Mouse (Mus musculus): ENCODE measurements around the gene Rgmb.

Rgmb gene

GRCm38 (mm10) chr17:15822376-15822775 is 8.5 kb downstream of the Rgmb start:
- DNase-seq (ENCODE audit: low spot score) = no peak

- DNase-seq (ENCODE audit: low spot score) = no peak
These were observed 9.1 kb downstream of the Rgmb start for GRCm38 (mm10) chr17:15821706-15822105.

DNA sequence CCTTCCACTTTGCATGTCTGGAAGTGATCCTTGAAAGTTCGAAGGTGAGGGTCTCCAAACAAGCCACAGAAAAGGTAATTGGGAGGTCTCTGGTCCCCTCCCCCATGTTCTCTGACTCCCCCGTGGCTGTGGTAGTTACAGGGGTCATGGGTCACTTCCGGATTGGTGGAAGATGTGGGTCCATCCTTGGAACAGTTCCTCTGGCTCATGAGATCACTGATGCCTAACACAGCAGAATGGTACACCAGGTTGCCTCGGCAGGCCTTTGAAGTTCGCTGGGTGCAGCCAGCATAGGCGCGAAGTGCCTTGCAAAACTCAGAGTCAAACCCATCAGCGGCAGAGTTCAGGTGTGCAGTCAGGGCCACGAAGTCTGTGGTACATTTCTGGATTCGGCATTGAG is 10.1 kb downstream of the Rgmb start:
- DNase-seq (ENCODE audit: low spot score) = no peak

DNA sequence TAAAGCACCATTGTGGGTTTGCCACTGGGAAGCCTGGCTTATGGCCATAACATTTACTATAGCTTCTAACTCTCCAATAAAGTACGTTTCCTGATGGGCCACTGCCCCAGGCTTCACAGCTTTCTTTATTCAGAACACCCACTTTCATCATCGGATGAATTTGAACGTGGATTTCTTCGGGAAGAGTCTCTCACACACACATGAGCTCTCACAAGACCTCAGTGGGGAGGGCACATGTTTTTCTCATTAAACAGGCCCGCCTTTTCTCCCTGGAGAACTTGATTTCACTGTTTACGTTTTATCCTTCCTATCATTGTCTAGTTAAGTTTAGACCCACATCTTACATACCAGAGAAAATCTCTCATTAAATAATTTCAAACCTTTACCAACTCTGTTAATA is 10.7 kb downstream of the Rgmb start:
- DNase-seq (ENCODE audit: low spot score) = no peak

DNA sequence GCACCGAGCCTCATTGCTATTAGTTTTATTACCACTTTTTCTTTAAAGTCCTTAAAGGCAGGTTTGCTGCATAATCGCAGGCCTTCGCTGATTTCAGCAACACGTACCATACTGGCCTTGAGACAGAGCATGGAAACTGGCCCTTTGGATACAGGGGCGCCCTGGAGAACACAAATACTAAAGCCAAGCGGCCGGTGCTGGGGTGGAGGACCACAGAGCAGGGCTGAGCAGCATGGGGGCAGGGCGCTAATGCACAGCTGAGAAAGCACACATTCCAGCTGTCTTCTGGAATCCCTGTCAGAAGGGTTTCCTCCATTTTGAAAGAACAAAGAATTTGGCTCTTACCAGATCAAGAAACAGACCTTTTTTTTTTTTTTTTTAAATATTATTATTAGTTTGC is 12.5 kb downstream of the Rgmb start:
- no peak for DNase-seq (ENCODE audit: low spot score)

DNA sequence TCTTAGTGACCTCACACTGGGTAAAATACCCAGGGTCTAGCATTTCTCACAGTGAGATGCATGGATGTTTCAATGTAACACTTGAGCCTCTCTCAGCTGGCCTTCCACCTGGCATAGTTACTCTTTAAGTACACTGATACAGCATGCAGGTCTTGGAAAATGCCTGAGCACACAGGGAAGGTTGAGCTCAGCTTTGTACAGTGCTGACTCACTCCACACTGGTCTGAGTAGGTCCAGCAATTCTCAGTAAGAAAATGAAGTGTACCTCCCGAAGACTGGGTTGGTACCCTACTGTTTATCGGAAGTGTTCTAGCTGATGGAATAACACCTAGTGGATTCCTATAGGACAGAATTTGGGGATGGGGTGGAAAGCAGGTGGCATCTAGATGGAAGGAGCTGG is 13.2 kb downstream of the Rgmb start:
- DNase-seq (ENCODE audit: low spot score) = no peak

GRCm38 (mm10) chr17:15817096-15817450 is 13.8 kb downstream of the Rgmb start:
- no peak for DNase-seq (ENCODE audit: low spot score)

GRCm38 (mm10) chr17:15816379-15817095 is 14.3 kb downstream of the Rgmb start:
- no peak for DNase-seq (ENCODE audit: low spot score)

- DNase-seq (ENCODE audit: low spot score) = no peak
These were observed 15.4 kb downstream of the Rgmb start for GRCm38 (mm10) chr17:15815312-15816018.

- DNase-seq (ENCODE audit: low spot score) = no peak
These were observed 17.1 kb downstream of the Rgmb start for GRCm38 (mm10) chr17:15813658-15814212.

- no peak for DNase-seq (ENCODE audit: low spot score)
These were observed 18.6 kb downstream of the Rgmb start for GRCm38 (mm10) chr17:15812136-15812778.

DNA sequence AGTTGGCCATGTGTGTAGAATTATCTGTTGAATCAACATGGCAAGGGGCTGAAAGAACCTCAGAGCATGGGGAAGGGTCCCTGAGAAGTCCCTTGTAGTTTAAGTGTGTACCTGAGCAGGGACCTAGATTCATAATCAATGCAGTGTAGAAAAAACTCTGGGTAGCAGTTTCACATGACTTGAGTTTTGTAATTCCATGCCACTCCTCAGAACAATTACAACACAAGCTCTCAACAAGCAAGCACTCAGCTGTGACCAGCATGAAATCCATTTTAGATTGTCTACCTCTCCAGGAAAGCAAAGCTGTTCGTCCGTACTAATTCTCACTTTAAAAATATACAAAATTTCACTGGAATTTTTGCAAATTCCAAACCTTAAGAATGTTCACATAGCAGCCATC is 20.9 kb downstream of the Rgmb start:
- no peak for DNase-seq (ENCODE audit: low spot score)

DNA sequence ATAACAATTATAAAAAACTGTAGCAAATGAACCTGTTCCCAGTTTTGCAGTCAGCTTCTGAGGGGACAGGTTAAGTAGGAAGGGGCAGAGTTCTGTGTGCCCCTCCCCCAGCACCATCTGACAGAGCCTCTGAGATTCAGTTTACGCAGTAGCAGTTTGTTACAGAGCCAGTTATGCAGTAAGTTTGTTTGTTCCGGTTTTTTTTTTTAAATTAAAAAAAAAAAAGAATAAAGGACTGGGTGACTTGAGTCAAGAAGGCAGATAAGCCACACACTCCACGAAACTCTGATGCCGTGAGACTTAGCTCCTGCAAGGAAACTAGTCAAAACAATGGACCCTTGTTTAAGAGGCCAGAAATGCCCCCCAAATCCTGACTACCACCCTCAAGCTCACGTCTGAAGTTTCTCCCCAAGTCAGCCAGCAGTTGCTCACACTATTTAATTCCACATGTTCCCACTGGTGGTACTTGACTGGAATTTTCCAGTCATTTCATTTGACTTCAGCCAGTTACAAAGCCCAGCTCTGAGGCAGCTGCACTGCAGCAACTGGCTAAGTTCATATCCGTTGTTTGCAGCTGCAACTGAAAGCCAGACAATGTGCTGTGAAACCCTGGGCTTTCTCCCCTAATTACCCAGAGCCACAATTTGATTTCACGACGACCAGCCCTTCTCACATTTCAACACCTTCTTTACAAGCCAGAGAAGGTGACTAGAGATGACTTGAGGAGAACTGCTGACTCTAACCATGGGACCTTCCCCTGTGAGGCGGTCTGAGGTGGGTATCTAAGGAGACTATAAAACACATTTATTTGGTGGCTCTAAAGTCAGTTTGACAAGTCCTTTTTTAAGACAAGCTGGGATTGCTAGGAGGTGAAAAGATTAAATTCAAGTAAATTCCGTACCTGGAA is 22.1 kb downstream of the Rgmb start:
- DNase-seq (ENCODE audit: low spot score) = no peak

DNA sequence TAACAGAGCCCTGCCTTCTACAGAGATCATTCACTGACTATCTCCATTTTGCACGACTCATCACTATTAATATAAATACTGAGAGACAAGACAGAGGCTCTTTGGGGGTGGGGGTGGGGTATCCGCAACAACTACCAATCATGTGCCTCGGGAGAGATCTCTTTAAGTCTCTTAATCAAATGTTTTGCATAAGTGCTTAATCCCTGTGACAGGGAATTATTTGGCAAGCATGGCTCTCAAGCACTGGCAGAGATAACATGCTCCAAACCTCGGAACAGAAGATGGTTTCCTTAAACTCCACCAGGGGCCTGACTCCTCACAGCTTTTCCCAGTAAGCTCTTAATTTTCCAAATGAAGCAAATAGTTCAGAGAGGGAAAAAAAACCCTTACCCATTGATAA is 22.8 kb downstream of the Rgmb start:
- DNase-seq (ENCODE audit: low spot score) = no peak

GRCm38 (mm10) chr17:15807295-15807984 is 23.4 kb downstream of the Rgmb start:
- DNase-seq (ENCODE audit: low spot score) = no peak

DNA sequence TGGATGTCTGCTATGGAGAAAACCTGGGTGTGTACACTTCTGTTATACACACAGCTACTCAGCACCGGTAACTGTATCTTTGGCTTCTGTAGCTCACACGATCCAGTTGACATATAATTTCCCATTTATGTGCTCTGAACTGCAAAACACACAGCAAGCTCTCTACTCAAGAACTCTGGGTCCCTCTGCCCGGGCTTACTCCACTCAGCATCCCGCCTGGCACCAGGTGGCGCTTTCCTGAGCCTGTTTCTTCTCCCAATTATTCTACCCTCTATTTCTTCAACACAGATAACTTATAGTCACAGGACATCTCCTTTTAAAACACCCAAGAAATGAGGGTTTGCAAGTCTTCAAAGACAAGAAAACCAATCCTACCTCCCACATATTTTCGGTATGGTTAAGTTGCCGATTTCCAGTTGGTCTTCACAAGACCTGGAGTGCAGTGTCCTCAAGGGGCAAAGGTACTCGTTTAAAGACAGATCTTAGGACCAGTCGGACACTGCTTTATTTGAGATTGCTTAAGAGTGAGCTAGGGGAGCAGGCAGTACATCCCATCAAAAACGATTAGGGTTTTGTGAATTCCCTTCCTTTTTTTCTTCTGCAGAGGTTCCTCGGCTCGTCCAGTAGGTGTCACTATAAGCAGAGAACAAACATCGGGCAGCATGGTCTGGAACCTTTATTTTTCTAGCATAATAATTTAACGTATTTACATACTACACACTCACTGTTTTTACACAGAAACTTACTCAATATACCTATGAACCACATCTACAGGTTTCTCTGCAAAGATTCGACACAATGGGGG is 26.6 kb downstream of the Rgmb start:
- no peak for DNase-seq (ENCODE audit: low spot score)

DNA sequence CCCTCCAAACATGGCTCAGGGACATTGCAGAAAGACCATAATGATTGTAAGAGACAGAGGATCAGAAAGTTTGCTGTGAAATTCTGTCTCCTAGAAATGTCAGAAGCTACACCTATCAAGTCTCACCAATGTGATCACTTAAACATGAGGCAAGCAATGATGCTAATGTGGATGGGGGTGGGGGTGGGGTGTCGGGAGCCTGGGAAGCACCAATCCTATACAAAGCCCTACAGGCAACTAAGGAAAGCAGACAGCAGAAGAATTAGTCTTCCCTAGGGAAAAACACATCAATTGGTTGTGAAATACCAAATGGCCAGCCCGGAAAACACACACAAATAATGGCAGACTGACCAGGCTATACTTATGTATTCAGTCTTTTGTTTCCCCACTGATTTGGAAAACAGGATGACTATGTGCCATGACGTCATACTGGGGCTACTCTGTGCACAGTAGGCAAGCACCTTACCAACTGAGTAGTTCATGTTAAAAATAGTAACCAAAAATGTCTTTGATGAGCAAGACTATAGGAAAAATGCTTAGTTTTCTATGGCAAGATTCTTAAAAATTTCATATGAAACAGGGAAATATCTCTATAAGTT is 31.5 kb downstream of the Rgmb start:
- DNase-seq (ENCODE audit: low spot score) = no peak

- DNase-seq (ENCODE audit: low spot score) = no peak
These were observed 40.1 kb downstream of the Rgmb start for GRCm38 (mm10) chr17:15790716-15791115.

DNA sequence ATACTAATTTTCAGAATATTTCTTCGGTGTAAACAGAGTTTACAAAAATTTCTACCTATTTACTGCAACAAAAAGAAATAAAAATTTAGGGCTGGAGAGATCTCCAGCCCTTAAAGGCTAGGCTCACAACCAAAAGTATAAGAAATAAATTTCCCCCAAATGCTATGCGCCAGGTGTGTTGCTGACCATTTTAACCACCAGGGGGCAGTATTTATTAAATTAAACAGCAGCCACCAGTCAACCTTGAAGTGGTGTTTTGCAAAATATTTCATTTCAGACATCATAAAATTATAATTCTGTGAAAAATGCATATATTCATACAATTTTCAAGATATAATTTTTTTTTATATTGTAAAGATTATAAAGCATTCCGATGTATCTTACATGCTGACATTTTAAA is 43.8 kb downstream of the Rgmb start:
- DNase-seq (ENCODE audit: low spot score) = no peak

GRCm38 (mm10) chr17:15777979-15778378 is 52.9 kb downstream of the Rgmb start:
- no peak for DNase-seq (ENCODE audit: low spot score)
